Mouse (Mus musculus): ENCODE measurements around the gene Gm20388. TPM values are rescaled to one million over a fixed set of nuclear protein-coding genes. Genes with fewer than 3 reads are reported as not detected.

Gm20388 gene
- total RNA-seq, 1 experiment = 27.0 TPM

DNA sequence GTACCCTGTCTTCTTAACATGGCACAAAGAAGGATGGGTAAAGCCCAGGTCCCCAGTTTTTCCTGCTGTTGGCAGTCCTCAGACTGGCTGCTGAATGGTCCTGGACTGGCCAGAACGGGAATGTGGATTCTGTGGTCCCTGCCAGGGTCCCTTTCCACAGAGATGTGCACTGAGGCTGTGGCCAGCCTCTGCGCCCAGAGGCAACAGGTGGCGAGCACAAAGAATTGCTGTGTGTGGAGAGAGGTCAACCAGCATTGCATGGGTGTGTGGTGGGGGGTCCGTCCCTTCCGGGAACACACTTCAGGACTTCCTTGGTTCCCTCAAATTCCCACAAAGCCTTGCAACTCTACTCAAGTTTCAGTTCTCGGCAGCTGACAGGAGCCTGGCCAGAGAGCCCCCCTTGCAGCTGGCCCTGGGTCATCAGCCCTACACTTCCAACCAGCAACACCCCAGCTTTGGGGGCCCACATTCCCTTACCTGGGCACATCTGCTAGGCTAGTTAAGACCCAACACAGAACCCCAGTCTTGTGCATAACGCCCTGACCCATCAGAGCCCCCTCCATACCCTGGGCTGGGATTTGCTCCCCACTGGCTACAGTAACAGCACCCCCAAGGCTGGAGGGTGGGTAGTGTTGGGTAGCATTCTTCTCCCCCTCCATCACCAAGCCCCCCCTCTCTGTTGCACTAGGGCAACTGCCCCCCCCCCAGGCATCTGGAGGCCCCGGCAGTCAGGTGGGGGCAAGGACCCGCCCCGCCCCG lies 2938.7 kb downstream of the Gm20388 start:
- Histone ChIP-seq H3K27ac (ENCODE audit: insufficient read depth, low read depth, low read length, poor library complexity, severe bottlenecking) (no peak overlapping the region), H3K9ac (ENCODE audit: insufficient read depth, low read depth, low read length, poor library complexity, severe bottlenecking) (no peak overlapping the region)
- in situ Hi-C loops (cut with MboI; ENCODE audit: low sequenced_read_pairs in 2 of 2, unreplicated experiment in 2 of 2) = no loop called here

DNA sequence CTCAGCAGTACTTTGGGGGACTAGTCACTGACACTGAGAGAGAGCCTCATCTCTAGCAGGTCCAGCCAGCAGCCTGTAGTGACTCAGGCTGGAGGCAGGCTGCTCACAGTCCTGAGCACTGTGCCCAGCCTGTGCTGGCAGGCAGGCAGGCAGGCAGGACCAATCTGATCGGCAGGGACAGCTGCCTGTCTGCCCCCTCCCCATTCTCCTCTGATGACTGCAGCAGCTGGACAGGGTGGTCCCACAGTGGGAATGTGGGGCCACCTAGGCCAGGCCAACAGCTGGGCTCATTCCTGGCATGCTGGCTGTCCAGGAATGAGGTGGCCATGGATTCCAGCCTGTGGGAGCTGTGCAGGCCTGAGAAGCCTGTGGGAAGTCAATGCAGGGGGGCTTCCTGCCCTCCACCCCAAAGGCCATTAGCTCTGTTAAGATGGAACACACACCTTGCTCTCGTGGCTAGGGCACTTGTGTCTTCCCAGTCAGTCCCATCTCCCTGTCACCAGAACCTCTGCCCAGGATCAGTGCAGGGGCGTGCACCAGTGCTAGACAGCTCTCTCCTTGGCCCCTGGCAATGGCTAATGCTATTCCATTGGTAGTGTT lies 2940.1 kb downstream of the Gm20388 start:
- Histone ChIP-seq H3K9me3 (ENCODE audit: control insufficient read depth, insufficient read depth, low read depth, low read length) (no peaks in the 10 kb centered on the region), H3K9ac (ENCODE audit: insufficient read depth, low read depth, low read length, poor library complexity, severe bottlenecking) (no peak overlapping the region), H3K4me1 (ENCODE audit: control insufficient read depth in 2 of 2, insufficient read depth in 2 of 2, low read length in 2 of 2, poor library complexity in 1 of 2) (peaks cover 0 to 2% of the 10 kb centered on the region in 2 experiments; a peak in 1 of 4 replicates), H3K4me3 (ENCODE audit: insufficient read depth in 1 of 2, low read depth in 1 of 2, low read length in 2 of 2, poor library complexity in 1 of 2, severe bottlenecking in 1 of 2) (no peak overlapping the region), H3K27ac (ENCODE audit: insufficient read depth, low read depth, low read length, poor library complexity, severe bottlenecking) (no peak overlapping the region), H3K36me3 (ENCODE audit: control insufficient read depth, insufficient read depth, low read length, poor library complexity, severe bottlenecking) (no peaks in the 10 kb centered on the region)
- TF ChIP-seq ZNF384 (IDR thresholded peaks at IDR 0.05; ENCODE audit: low read depth, low read length) (no peak), CHD2 (IDR thresholded peaks at IDR 0.05; ENCODE audit: low read depth, low read length) (no peak), MAFK (IDR thresholded peaks at IDR 0.05; ENCODE audit: insufficient read depth, low read depth, low read length) (no peak), ZC3H11A (IDR thresholded peaks at IDR 0.05; ENCODE audit: borderline replicate concordance, low read depth, low read length) (no peak), HCFC1 (IDR thresholded peaks at IDR 0.05; ENCODE audit: borderline replicate concordance, insufficient read depth, low read length) (no peak)
- in situ Hi-C loops (cut with MboI; ENCODE audit: low sequenced_read_pairs in 2 of 2, unreplicated experiment in 2 of 2) = no loop called here
- DNase-seq (ENCODE audit: low read depth, low spot score) = no peak

More for the DNA sequence above, 2938.7 kb downstream of the Gm20388 start:
- Histone ChIP-seq H3K9me3 (ENCODE audit: control insufficient read depth, insufficient read depth, low read depth, low read length) (no peaks in the 10 kb centered on the region), H3K4me1 (ENCODE audit: control insufficient read depth in 2 of 2, insufficient read depth in 2 of 2, low read length in 2 of 2, poor library complexity in 1 of 2) (peaks cover 0 to 2% of the 10 kb centered on the region in 2 experiments; a peak in 1 of 4 replicates), H3K4me3 (ENCODE audit: insufficient read depth in 1 of 2, low read depth in 1 of 2, low read length in 2 of 2, poor library complexity in 1 of 2, severe bottlenecking in 1 of 2) (no peak overlapping the region), H3K36me3 (ENCODE audit: control insufficient read depth, insufficient read depth, low read length, poor library complexity, severe bottlenecking) (no peaks in the 10 kb centered on the region)
- TF ChIP-seq ZNF384 (IDR thresholded peaks at IDR 0.05; ENCODE audit: low read depth, low read length) (no peak), CHD2 (IDR thresholded peaks at IDR 0.05; ENCODE audit: low read depth, low read length) (no peak), HCFC1 (IDR thresholded peaks at IDR 0.05; ENCODE audit: borderline replicate concordance, insufficient read depth, low read length) (no peak), ZC3H11A (IDR thresholded peaks at IDR 0.05; ENCODE audit: borderline replicate concordance, low read depth, low read length) (no peak), MAFK (IDR thresholded peaks at IDR 0.05; ENCODE audit: insufficient read depth, low read depth, low read length) (no peak)
- DNase-seq (ENCODE audit: low read depth, low spot score) = no peak

DNA sequence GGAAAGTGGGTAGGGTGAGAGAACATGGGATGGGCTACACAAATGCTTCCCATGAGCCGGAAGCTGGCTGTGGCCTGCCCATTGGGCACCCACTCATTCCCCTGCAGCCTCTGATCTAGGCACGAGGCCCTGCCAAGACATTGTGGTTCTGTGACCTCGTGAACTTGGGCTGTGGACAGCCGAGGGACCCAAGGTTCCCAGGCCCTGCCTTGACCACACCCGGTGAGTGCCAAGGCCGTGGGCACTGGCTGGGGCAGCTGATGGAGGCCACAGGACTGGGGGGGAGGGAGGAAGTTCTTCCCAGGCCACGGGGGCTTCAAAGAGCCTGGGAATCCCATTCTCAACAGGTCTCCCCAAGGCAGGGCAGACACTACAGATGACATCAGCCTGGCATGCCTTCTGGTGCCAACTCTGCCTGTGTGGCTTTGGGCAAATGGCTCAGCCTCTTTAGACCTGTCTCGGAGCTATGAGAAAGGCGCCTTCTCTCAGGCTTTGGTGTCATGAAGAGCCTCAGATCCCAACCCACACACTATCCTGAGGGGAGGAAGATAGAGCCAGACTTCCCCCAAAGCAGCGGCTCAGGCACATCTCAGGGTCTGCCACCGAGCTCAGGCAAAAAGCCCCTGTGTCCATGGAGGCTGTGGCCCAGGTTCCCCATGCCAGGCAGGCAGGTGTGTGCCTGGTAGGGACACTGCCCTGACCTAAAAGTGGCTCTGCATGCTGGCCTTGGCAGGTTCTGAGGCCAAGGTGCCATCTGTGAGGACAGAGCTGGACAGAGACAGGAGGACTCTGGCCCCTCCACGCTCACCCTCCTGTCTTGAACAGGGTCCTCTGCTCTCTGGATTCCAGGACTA lies 2941.3 kb downstream of the Gm20388 start:
- Histone ChIP-seq H3K9ac (ENCODE audit: insufficient read depth, low read depth, low read length, poor library complexity, severe bottlenecking) (no peak overlapping the region), H3K4me3 (ENCODE audit: insufficient read depth in 1 of 2, low read depth in 1 of 2, low read length in 2 of 2, poor library complexity in 1 of 2, severe bottlenecking in 1 of 2) (no peak overlapping the region), H3K27ac (ENCODE audit: insufficient read depth, low read depth, low read length, poor library complexity, severe bottlenecking) (no peak overlapping the region), H3K9me3 (ENCODE audit: control insufficient read depth, insufficient read depth, low read depth, low read length) (no peaks in the 10 kb centered on the region), H3K36me3 (ENCODE audit: control insufficient read depth, insufficient read depth, low read length, poor library complexity, severe bottlenecking) (no peaks in the 10 kb centered on the region), H3K4me1 (ENCODE audit: control insufficient read depth in 2 of 2, insufficient read depth in 2 of 2, low read length in 2 of 2, poor library complexity in 1 of 2) (peaks cover 0 to 2% of the 10 kb centered on the region in 2 experiments; a peak in 1 of 4 replicates)
- DNase-seq (ENCODE audit: low read depth, low spot score) = no peak
- in situ Hi-C loops (cut with MboI; ENCODE audit: low sequenced_read_pairs in 2 of 2, unreplicated experiment in 2 of 2) = no loop called here
- TF ChIP-seq MAFK (IDR thresholded peaks at IDR 0.05; ENCODE audit: insufficient read depth, low read depth, low read length) (no peak), ZC3H11A (IDR thresholded peaks at IDR 0.05; ENCODE audit: borderline replicate concordance, low read depth, low read length) (no peak), CHD2 (IDR thresholded peaks at IDR 0.05; ENCODE audit: low read depth, low read length) (no peak), ZNF384 (IDR thresholded peaks at IDR 0.05; ENCODE audit: low read depth, low read length) (no peak)

DNA sequence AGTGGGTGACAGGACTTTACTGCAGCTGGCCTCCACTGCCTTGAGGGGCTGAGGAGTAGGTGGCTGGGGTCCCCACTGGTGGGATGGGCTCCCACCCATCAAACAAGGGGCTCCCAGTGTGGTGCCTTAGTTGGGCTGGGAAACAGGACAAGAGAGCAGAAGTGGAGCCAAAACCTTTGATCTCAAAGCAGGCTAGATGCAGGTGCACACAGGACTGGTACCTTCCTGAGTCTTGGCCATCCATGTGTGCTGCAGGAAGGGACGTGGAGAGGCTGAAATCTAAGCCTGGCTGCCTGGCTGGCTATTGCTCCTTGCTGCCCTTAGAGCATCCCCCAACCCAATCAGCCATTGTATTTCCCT lies 2941.9 kb downstream of the Gm20388 start:
- in situ Hi-C loops (cut with MboI; ENCODE audit: low sequenced_read_pairs in 2 of 2, unreplicated experiment in 2 of 2) = no loop called here
- no peak for TF ChIP-seq MAFK (IDR thresholded peaks at IDR 0.05; ENCODE audit: insufficient read depth, low read depth, low read length)
- TF ChIP-seq ZNF384 (IDR thresholded peaks at IDR 0.05; ENCODE audit: low read depth, low read length) = no peak
- TF ChIP-seq ZC3H11A (IDR thresholded peaks at IDR 0.05; ENCODE audit: borderline replicate concordance, low read depth, low read length) = no peak
- TF ChIP-seq CHD2 (IDR thresholded peaks at IDR 0.05; ENCODE audit: low read depth, low read length) = no peak
- no peak for TF ChIP-seq HCFC1 (IDR thresholded peaks at IDR 0.05; ENCODE audit: borderline replicate concordance, insufficient read depth, low read length)
- no peak overlapping the region for H3K4me3 ChIP-seq (ENCODE audit: insufficient read depth in 1 of 2, low read depth in 1 of 2, low read length in 2 of 2, poor library complexity in 1 of 2, severe bottlenecking in 1 of 2)
- H3K9ac ChIP-seq (ENCODE audit: insufficient read depth, low read depth, low read length, poor library complexity, severe bottlenecking) = no peak overlapping the region
- H3K27ac ChIP-seq (ENCODE audit: insufficient read depth, low read depth, low read length, poor library complexity, severe bottlenecking) = no peak overlapping the region
- no peaks in the 10 kb centered on the region for H3K9me3 ChIP-seq (ENCODE audit: control insufficient read depth, insufficient read depth, low read depth, low read length)
- no peak for DNase-seq (ENCODE audit: low read depth, low spot score)
- no peaks in the 10 kb centered on the region for H3K36me3 ChIP-seq (ENCODE audit: control insufficient read depth, insufficient read depth, low read length, poor library complexity, severe bottlenecking)
- peaks cover 0 to 2% of the 10 kb centered on the region in 2 experiments; a peak in 1 of 4 replicates for H3K4me1 ChIP-seq (ENCODE audit: control insufficient read depth in 2 of 2, insufficient read depth in 2 of 2, low read length in 2 of 2, poor library complexity in 1 of 2)
